Mouse (Mus musculus): ENCODE results near the gene Rnase4. TPM values are rescaled to one million over a fixed set of nuclear protein-coding genes. Genes with fewer than 3 reads are reported as not detected.
A peak's percentile ranks its signal among the peaks of the same experiment; 100 is the strongest.

The Rnase4 gene
- polyA plus RNA-seq, 2 experiments: 59.4 to 66.2 TPM

DNA sequence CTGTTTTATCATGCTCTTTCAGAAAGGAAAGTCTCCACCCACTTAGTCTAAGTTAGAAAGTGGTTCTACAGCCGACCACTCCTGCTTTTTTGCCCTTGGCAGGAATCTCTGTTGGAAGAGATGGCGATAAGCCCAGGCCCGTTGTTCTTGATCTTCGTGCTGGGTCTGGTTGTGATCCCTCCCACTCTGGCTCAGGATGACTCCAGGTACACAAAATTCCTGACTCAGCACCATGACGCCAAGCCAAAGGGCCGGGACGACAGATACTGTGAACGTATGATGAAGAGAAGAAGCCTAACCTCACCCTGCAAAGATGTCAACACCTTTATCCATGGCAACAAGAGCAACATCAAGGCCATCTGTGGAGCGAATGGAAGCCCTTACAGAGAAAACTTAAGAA, 10.4 kb downstream of the Rnase4 start:
- Histone ChIP-seq H3K36me3 (ENCODE audit: control insufficient read depth, insufficient read depth, low read length) (0 out of 2 replicates have a peak, but pooled peaks cover 7% of the 10 kb centered on the region), H3K4me1 (ENCODE audit: control insufficient read depth, insufficient read depth, low read length) (no peaks in the 10 kb centered on the region), H3K4me3 (replicated peaks; ENCODE audit: low read length) (no peak overlapping the region), H3K9me3 (ENCODE audit: control insufficient read depth, low read length) (no peaks in the 10 kb centered on the region), H3K4me2 (replicated peaks; ENCODE audit: low read depth, low read length, severe bottlenecking) (no peak overlapping the region), H3K27me3 (ENCODE audit: control insufficient read depth, insufficient read depth, low read length) (no peaks in the 10 kb centered on the region), H3K27ac (replicated peaks; ENCODE audit: low read depth, low read length) (no peak overlapping the region), H3K9ac (ENCODE audit: low read depth, low read length, severe bottlenecking) (no peak overlapping the region)
- 70% methylated on average over 9 of the region's 9 CpGs for WGBS
- ATAC-seq (ENCODE audit: low FRiP score, low read depth) (no peak), DNase-seq (ENCODE audit: low spot score) (no peak)
- no peak for TF ChIP-seq POLR2A (IDR thresholded peaks at IDR 0.05; ENCODE audit: borderline replicate concordance, extremely low read depth, insufficient read depth, insufficient read length)

DNA sequence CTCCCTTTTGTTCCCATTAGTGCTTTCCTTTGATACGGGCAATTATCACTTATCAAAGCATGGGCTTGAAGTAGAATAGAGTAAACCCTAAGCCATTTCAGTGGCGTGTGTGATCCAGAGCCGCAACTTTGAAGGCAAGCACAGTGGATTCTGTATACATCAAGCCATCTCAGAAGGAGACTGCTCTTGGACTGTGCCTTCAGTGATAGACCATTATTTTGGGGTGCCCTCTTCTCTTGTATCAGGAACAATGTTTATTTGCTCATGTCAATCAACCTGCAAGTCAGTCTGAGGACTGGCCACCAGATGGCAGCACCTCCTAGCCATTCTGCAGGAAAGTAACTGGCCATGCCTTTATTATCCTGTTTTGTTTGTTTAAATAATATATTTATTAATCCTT, 12.3 kb downstream of the Rnase4 start:
- no peak for TF ChIP-seq POLR2A (IDR thresholded peaks at IDR 0.05; ENCODE audit: borderline replicate concordance, extremely low read depth, insufficient read depth, insufficient read length)
- H3K36me3 ChIP-seq (ENCODE audit: control insufficient read depth, insufficient read depth, low read length): 0 out of 2 replicates have a peak, but pooled peaks cover 7% of the 10 kb centered on the region
- no peak overlapping the region for H3K9ac ChIP-seq (ENCODE audit: low read depth, low read length, severe bottlenecking)
- no peaks in the 10 kb centered on the region for H3K27me3 ChIP-seq (ENCODE audit: control insufficient read depth, insufficient read depth, low read length)
- ATAC-seq (ENCODE audit: low FRiP score, low read depth) (no peak), DNase-seq (ENCODE audit: low spot score) (peak; percentile 65)
- no peak overlapping the region for H3K27ac ChIP-seq (replicated peaks; ENCODE audit: low read depth, low read length)
- no peak overlapping the region for H3K4me2 ChIP-seq (replicated peaks; ENCODE audit: low read depth, low read length, severe bottlenecking)
- H3K4me3 ChIP-seq (replicated peaks; ENCODE audit: low read length): no peak overlapping the region
- WGBS: 53% methylated on average over 3 of the region's 3 CpGs
- no peaks in the 10 kb centered on the region for H3K4me1 ChIP-seq (ENCODE audit: control insufficient read depth, insufficient read depth, low read length)
- no peaks in the 10 kb centered on the region for H3K9me3 ChIP-seq (ENCODE audit: control insufficient read depth, low read length)

GRCm38 (mm10) chr14:51104366-51104765, 13.5 kb downstream of the Rnase4 start:
- H3K27ac ChIP-seq (replicated peaks; ENCODE audit: low read depth, low read length): no peak overlapping the region
- H3K4me3 ChIP-seq (replicated peaks; ENCODE audit: low read length): no peak overlapping the region
- H3K9me3 ChIP-seq (ENCODE audit: control insufficient read depth, low read length): no peaks in the 10 kb centered on the region
- H3K4me2 ChIP-seq (replicated peaks; ENCODE audit: low read depth, low read length, severe bottlenecking): no peak overlapping the region
- no peak for ATAC-seq (ENCODE audit: low FRiP score, low read depth)
- H3K27me3 ChIP-seq (ENCODE audit: control insufficient read depth, insufficient read depth, low read length): no peaks in the 10 kb centered on the region
- no peak overlapping the region for H3K9ac ChIP-seq (ENCODE audit: low read depth, low read length, severe bottlenecking)
- WGBS: 92% methylated on average over 2 of the region's 2 CpGs
- DNase-seq (ENCODE audit: low spot score): no peak
- H3K36me3 ChIP-seq (ENCODE audit: control insufficient read depth, insufficient read depth, low read length): 0 out of 2 replicates have a peak, but pooled peaks cover 7% of the 10 kb centered on the region
- TF ChIP-seq POLR2A (IDR thresholded peaks at IDR 0.05; ENCODE audit: borderline replicate concordance, extremely low read depth, insufficient read depth, insufficient read length): no peak
- H3K4me1 ChIP-seq (ENCODE audit: control insufficient read depth, insufficient read depth, low read length): no peaks in the 10 kb centered on the region

GRCm38 (mm10) chr14:51106449-51106967, 15.6 kb downstream of the Rnase4 start:
- no peaks in the 10 kb centered on the region for H3K27me3 ChIP-seq (ENCODE audit: control insufficient read depth, insufficient read depth, low read length)
- 0 out of 2 replicates have a peak, but pooled peaks cover 7% of the 10 kb centered on the region for H3K36me3 ChIP-seq (ENCODE audit: control insufficient read depth, insufficient read depth, low read length)
- H3K4me2 ChIP-seq (replicated peaks; ENCODE audit: low read depth, low read length, severe bottlenecking): no peak overlapping the region
- H3K27ac ChIP-seq (replicated peaks; ENCODE audit: low read depth, low read length): no peak overlapping the region
- TF ChIP-seq POLR2A (IDR thresholded peaks at IDR 0.05; ENCODE audit: borderline replicate concordance, extremely low read depth, insufficient read depth, insufficient read length): no peak
- ATAC-seq (ENCODE audit: low FRiP score, low read depth) (no peak), DNase-seq (ENCODE audit: low spot score) (no peak)
- H3K9ac ChIP-seq (ENCODE audit: low read depth, low read length, severe bottlenecking): no peak overlapping the region
- no peaks in the 10 kb centered on the region for H3K9me3 ChIP-seq (ENCODE audit: control insufficient read depth, low read length)
- no peaks in the 10 kb centered on the region for H3K4me1 ChIP-seq (ENCODE audit: control insufficient read depth, insufficient read depth, low read length)
- no peak overlapping the region for H3K4me3 ChIP-seq (replicated peaks; ENCODE audit: low read length)

DNA sequence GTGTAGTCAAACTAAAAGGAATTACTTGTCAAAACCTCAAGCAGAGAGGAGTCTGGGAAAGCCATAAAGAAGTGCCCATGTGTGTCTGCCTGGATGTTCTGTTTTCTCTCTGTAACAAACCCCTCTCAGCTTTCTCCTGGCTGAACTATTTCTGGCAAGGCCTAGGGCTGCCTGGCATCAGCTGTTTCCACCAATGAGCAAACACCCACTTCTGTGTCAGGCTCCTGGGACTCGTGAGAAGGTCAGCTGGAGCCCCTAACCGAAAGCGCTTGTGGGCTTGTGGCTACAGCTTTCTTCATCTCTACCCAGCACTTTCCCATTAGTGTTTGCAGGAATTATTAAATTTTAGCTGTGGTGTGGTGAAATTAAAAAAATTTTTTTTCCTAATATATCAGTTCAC, 21.1 kb downstream of the Rnase4 start:
- 38% methylated on average over 3 of the region's 3 CpGs for WGBS
- DNase-seq (ENCODE audit: low spot score): peak; percentile 20
- no peaks in the 10 kb centered on the region for H3K4me1 ChIP-seq (ENCODE audit: control insufficient read depth, insufficient read depth, low read length)
- no peak overlapping the region for H3K4me2 ChIP-seq (replicated peaks; ENCODE audit: low read depth, low read length, severe bottlenecking)
- no peaks in the 10 kb centered on the region for H3K36me3 ChIP-seq (ENCODE audit: control insufficient read depth, insufficient read depth, low read length)
- peak; percentile 44; the same call in 1 of the 2 replicates for ATAC-seq (ENCODE audit: low FRiP score, low read depth)
- no peak overlapping the region for H3K9ac ChIP-seq (ENCODE audit: low read depth, low read length, severe bottlenecking)
- no peak overlapping the region for H3K4me3 ChIP-seq (replicated peaks; ENCODE audit: low read length)
- no peaks in the 10 kb centered on the region for H3K27me3 ChIP-seq (ENCODE audit: control insufficient read depth, insufficient read depth, low read length)
- no peaks in the 10 kb centered on the region for H3K9me3 ChIP-seq (ENCODE audit: control insufficient read depth, low read length)
- TF ChIP-seq POLR2A (IDR thresholded peaks at IDR 0.05; ENCODE audit: borderline replicate concordance, extremely low read depth, insufficient read depth, insufficient read length): no peak
- H3K27ac ChIP-seq (replicated peaks; ENCODE audit: low read depth, low read length): no peak overlapping the region

DNA sequence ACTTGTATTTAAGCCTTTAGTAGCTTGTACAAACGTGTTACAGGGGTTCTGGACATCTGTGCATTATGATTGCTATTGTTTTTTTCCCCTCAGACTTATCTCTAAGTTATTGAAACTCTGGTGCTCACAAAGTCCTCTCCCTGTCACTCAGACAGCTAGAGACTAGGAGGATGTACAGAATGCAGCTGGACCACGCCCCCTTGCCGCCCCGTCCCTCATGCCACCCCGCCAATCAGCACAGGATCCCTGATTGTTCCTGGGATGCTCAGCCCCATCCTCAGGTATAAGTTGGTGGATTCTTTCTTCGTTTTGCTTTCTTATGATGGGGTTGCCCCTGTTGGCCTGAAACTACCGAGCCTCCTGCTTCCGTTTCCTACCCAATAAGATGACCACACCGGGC, 22.6 kb downstream of the Rnase4 start:
- Histone ChIP-seq H3K9me3 (ENCODE audit: control insufficient read depth, low read length) (no peaks in the 10 kb centered on the region), H3K27ac (replicated peaks; ENCODE audit: low read depth, low read length) (no peak overlapping the region), H3K36me3 (ENCODE audit: control insufficient read depth, insufficient read depth, low read length) (no peaks in the 10 kb centered on the region), H3K4me2 (replicated peaks; ENCODE audit: low read depth, low read length, severe bottlenecking) (no peak overlapping the region), H3K27me3 (ENCODE audit: control insufficient read depth, insufficient read depth, low read length) (no peaks in the 10 kb centered on the region), H3K4me1 (ENCODE audit: control insufficient read depth, insufficient read depth, low read length) (no peaks in the 10 kb centered on the region), H3K4me3 (replicated peaks; ENCODE audit: low read length) (no peak overlapping the region), H3K9ac (ENCODE audit: low read depth, low read length, severe bottlenecking) (no peak overlapping the region)
- no peak for ATAC-seq (ENCODE audit: low FRiP score, low read depth)
- TF ChIP-seq POLR2A (IDR thresholded peaks at IDR 0.05; ENCODE audit: borderline replicate concordance, extremely low read depth, insufficient read depth, insufficient read length): no peak
- DNase-seq (ENCODE audit: low spot score): no peak
- 44% methylated on average over 9 of the region's 9 CpGs for WGBS

Measured in limb, embryonic 14.5 days (tissue).